Mouse (Mus musculus) skeletal muscle tissue, adult 2 months (tissue): Measurements from ENCODE around the gene Msmp.
"Not testable (repeated sequence)": the region's sequence is repeated elsewhere in the genome, so short reads cannot be mapped to it uniquely, and the experiment has no call there.

Source experiments
- DNase-seq: peaks from one replicate; pipeline ENCODE4 v3.0.0-alpha.2; 2012; ENCODE audit warnings: low read depth, low spot score

Gene Msmp

DNA sequence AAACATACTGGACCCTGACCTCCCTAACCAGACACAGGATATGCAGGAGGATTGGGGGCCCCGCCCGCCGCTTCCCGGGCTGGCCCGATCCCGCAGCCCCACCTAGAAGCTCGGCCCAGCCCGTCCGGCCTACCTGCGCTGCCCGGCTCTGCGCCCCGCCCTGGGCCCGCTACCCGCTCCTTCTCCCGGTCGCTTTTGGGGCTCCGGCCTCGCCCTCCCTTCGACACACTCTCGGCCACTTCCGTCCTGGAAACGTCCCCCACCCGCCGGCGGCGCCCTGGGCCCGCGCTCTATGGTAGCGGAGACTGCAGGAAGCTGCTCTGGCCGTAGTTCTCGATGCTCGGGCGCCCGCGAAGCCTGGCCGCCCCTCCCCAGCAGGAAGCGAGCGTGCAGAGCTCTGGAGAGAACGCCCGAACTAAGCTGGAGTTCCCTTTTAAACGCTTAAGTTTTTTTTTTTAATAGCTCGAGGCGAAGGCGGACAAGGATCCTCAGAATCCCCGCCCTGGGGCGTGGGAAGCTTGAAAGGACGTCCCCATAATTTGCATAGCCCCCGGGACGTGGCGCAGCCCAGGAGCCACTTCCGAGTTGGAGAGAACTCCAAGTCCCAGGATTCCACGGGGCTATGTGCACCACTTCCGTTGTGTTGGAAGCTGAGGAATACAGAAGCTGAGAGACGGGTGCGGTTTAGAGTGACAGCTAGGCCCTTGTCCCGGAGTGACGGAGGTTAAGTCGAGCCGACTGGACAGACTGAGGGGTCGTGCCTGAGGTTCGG is 22.1 kb downstream of the Msmp start, which contains the start of the genes Creb3 and Tln1:
Gene Creb3, plus strand, starts transcription at position 336 of the 772 bp plus-strand sequence.
Gene Tln1, minus strand, starts transcription at position 695 of the 772 bp plus-strand sequence.
- peak; percentile 91 for DNase-seq

GRCm38 (mm10) chr4:43561436-43561996 is 22.8 kb downstream of the Msmp start:
- no peak for DNase-seq

- DNase-seq = no peak
These were observed 23.3 kb downstream of the Msmp start for GRCm38 (mm10) chr4:43560976-43561375.

DNA sequence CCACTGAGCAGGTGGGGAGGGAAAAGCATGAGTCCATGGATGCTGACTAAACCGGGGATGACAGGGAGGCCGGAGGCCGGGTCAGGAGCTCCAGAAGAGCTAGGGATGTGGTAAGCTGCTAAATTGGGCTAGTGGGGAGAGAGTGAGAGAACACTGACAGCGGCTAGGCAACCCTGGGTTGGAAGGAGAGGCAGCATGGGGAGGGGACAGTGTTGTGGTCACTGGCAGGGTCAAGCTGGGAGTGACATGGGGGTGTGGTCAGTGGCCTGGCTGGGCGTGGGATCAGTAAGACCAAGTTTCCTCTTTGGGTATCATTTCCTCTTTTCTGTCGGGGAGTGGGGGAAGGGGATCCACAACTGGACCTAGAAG is 24.1 kb downstream of the Msmp start:
- peak; percentile 60 for DNase-seq

- DNase-seq = no peak
These were observed 24.6 kb downstream of the Msmp start for GRCm38 (mm10) chr4:43559519-43560242.

- no peak for DNase-seq
These were observed 25.5 kb downstream of the Msmp start for GRCm38 (mm10) chr4:43558631-43559356.

DNA sequence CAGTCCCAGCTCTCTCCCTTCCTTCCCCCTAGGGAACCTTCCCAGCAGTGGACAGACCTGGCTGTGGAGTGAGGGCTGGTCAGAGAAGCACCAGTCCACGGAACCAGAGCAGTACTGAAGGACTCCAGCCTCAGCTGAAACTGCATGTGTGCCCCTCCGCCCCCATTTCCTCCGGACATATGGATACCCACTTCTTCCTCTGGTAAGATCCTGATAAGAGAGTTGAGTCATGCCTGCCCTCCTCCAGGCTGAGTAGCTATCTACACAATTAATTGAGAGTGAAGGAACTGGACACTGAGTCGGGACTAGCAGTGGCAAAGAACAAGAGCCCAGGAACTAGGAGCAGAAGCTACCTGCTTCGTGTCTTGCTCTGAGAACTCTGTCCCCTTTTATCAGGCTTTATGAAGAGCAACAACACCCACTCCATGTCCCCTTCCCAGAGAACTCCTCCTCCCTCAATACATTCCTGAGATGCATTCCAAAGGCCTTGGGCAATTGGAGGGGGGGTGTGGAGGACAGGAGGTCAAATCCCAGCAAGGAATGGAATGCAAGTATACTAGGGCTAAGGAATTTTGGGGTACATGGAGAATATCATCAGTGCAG is 26.2 kb downstream of the Msmp start:
- DNase-seq = no peak

DNA sequence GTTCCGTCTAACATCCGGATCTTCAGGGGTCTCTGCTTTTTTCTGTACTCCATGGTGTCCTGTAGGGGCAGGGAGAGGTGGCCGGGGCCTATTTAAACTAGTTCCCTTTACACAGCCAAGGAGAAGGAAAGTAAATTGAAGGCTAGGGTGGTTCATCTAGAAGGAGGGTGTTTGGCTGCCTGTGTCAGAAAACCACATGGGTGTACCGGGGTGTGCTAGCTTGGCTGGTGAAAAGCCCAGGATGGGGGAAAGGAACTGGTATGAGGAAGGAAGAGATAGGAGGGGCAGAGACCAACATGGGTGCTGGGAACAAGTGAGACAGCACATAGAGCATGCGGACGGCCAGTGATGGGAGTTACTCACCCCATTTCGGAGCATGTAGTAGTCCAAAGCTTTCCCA is 28.4 kb downstream of the Msmp start:
- no peak for DNase-seq

- no peak for DNase-seq
These were observed 30.4 kb downstream of the Msmp start for GRCm38 (mm10) chr4:43553891-43554290.

DNA sequence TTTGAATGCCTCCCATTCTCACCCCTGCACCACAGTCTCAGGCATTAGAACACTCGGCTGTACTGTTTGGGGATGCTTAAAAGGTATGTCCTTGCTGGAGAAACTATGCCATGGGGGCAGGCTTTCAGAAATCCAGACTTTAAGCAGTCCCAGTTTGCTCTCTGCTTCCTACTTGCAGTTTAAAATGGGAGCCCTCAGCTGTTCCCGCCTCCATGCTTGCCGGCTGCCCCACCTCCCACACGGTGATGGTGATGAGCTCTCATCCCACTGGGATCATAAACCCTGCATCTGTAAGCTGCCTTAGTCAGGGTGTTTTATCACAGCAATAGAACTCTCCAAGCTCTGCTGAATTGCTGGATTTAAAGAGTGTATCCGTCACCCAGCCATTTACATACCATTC is 31.9 kb downstream of the Msmp start:
- DNase-seq = no peak

GRCm38 (mm10) chr4:43551854-43552253 is 32.4 kb downstream of the Msmp start:
- DNase-seq = not testable (repeated sequence)

DNA sequence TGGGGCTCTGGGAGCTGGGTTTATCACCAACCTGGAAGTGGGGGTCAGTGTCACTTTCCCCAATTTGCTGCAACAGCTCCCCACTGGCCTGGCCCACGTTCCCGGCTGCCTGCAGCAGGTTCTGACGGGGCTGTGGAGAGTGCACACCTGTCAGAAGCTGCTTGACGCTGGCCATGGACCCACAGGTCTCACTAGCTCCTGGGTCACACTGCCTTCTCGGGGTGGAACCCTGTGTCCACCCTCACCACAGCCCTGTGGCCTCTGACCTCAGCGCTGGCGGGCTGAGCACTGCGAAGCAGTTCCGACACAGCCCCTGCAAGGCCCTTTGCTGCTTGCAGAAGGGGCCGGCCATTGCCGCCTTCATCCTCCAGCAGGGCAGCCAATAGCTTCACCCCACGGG is 35.2 kb downstream of the Msmp start:
- no peak for DNase-seq

- no peak for DNase-seq
These were observed 37.1 kb downstream of the Msmp start for GRCm38 (mm10) chr4:43547160-43547559.

GRCm38 (mm10) chr4:43546375-43547047 is 37.8 kb downstream of the Msmp start:
- DNase-seq = no peak

GRCm38 (mm10) chr4:43542044-43542443 is 42.2 kb downstream of the Msmp start:
- DNase-seq = no peak

- no peak for DNase-seq
These were observed 48.3 kb downstream of the Msmp start for GRCm38 (mm10) chr4:43536031-43536430.

- DNase-seq = no peak
These were observed 48.7 kb downstream of the Msmp start for GRCm38 (mm10) chr4:43535628-43536027.

- DNase-seq = peak; percentile 68
These were observed 51.0 kb downstream of the Msmp start for GRCm38 (mm10) chr4:43533270-43533669.
